Mouse (Mus musculus): ENCODE results near the gene Cntrob.
"Not testable (repeated sequence)": the region's sequence is repeated elsewhere in the genome, so short reads cannot be mapped to it uniquely, and the experiment has no call there.

The Cntrob gene

GRCm38 (mm10) chr11:69340161-69341131, 16.9 kb upstream of the Cntrob start, which contains the start of gene Rnf227:
TSS of gene Rnf227 (plus strand) at chr11:69340461.
- peak; percentile 68 to 73 for DNase-seq (ENCODE audit: low spot score in 2 of 2)

- DNase-seq (ENCODE audit: low spot score in 2 of 2) = no peak
These were observed 11.2 kb upstream of the Cntrob start for GRCm38 (mm10) chr11:69334796-69335195.

GRCm38 (mm10) chr11:69333922-69334321, 10.3 kb upstream of the Cntrob start:
- no peak for DNase-seq (ENCODE audit: low spot score in 2 of 2)

GRCm38 (mm10) chr11:69332713-69333253, 9.2 kb upstream of the Cntrob start:
- DNase-seq (ENCODE audit: low spot score in 2 of 2) = no peak

- peak; percentile 78 to 81 for DNase-seq (ENCODE audit: low spot score in 2 of 2)
These were observed 8.4 kb upstream of the Cntrob start for GRCm38 (mm10) chr11:69331929-69332405.

GRCm38 (mm10) chr11:69331152-69331551, 7.6 kb upstream of the Cntrob start:
- DNase-seq (ENCODE audit: low spot score in 2 of 2) = no peak

- no peak for DNase-seq (ENCODE audit: low spot score in 2 of 2)
These were observed 4.9 kb upstream of the Cntrob start for GRCm38 (mm10) chr11:69328517-69328916.

- no peak for DNase-seq (ENCODE audit: low spot score in 2 of 2)
These were observed 4.1 kb upstream of the Cntrob start for GRCm38 (mm10) chr11:69327648-69328047.

- DNase-seq (ENCODE audit: low spot score in 2 of 2) = no peak
These were observed 3.5 kb upstream of the Cntrob start for GRCm38 (mm10) chr11:69327157-69327442.

- DNase-seq (ENCODE audit: low spot score in 2 of 2) = no peak
These were observed 3.0 kb upstream of the Cntrob start for GRCm38 (mm10) chr11:69326408-69327156.

GRCm38 (mm10) chr11:69325628-69326407, 2.2 kb upstream of the Cntrob start, which contains the start of gene Kcnab3:
TSS of gene Kcnab3 (plus strand) at chr11:69326258.
- peak; percentile 77 to 78 for DNase-seq (ENCODE audit: low spot score in 2 of 2)

- DNase-seq (ENCODE audit: low spot score in 2 of 2) = no peak
These were observed 1.2 kb upstream of the Cntrob start for GRCm38 (mm10) chr11:69324749-69325148.

GRCm38 (mm10) chr11:69322693-69323471, 693 bp downstream of the Cntrob start:
- DNase-seq (ENCODE audit: low spot score in 2 of 2) = no peak

GRCm38 (mm10) chr11:69322010-69322409, 1.6 kb downstream of the Cntrob start:
- DNase-seq (ENCODE audit: low spot score in 2 of 2) = no peak

- DNase-seq (ENCODE audit: low spot score in 2 of 2) = no peak
These were observed 2.0 kb downstream of the Cntrob start for GRCm38 (mm10) chr11:69321580-69321979.

GRCm38 (mm10) chr11:69318000-69318399, 5.6 kb downstream of the Cntrob start:
- DNase-seq (ENCODE audit: low spot score in 2 of 2) = not testable (repeated sequence)

GRCm38 (mm10) chr11:69316361-69316760, 7.2 kb downstream of the Cntrob start:
- no peak for DNase-seq (ENCODE audit: low spot score in 2 of 2)

- DNase-seq (ENCODE audit: low spot score in 2 of 2) = no peak
These were observed 12.3 kb downstream of the Cntrob start for GRCm38 (mm10) chr11:69311266-69311665.

GRCm38 (mm10) chr11:69306039-69306438, 17.5 kb downstream of the Cntrob start:
- DNase-seq (ENCODE audit: low spot score in 2 of 2) = no peak

GRCm38 (mm10) chr11:69305291-69305690, 18.3 kb downstream of the Cntrob start:
- DNase-seq (ENCODE audit: low spot score in 2 of 2) = no peak

GRCm38 (mm10) chr11:69302817-69303216, 20.8 kb downstream of the Cntrob start:
- no peak for DNase-seq (ENCODE audit: low spot score in 2 of 2)
